In genomic region chr5:132673599-132674305, GRCm38 (mm10) we compare ENCODE assay signal across 8 mouse cellular contexts.
DNase-seq lines count a peak whose midpoint lies in the region; ATAC-seq lines count a peak whose summit lies in the region.

No protein-coding gene starts in this region.

- peak; percentile 47 to 66 for DNase-seq in cerebellum, postnatal 10 days
- peak; percentile 10 for DNase-seq in kidney, postnatal 14 days
- no peak for DNase-seq in kidney, adult 8-10 months
- peak; percentile 40 to 55 for DNase-seq in right cerebral cortex, postnatal 10 days (ENCODE audit: low spot score in 2 of 2)
- DNase-seq in right cerebral cortex, adult 2 months (ENCODE audit: low spot score in 2 of 2) = no peak
- DNase-seq in retina, postnatal 1 day = peak; percentile 31
- no peak for DNase-seq in thymus, postnatal 10 days (ENCODE audit: low spot score in 2 of 2)

- no peak for ATAC-seq in cerebellum, adult (ENCODE audit: insufficient number of reproducible peaks, low FRiP score, low TSS enrichment)

Comparison
In these comparisons a context has a peak if more than half of its experiments do, and no peak if none do; other contexts are left out.
1. DNase-seq: peak in cerebellum, postnatal 10 days (2 of 2), kidney, postnatal 14 days (single experiment), right cerebral cortex, postnatal 10 days (2 of 2) and retina, postnatal 1 day (single experiment); none in kidney, adult 8-10 months (0 of 2), right cerebral cortex, adult 2 months (0 of 2) and thymus, postnatal 10 days (0 of 2).